Mouse (Mus musculus): ENCODE measurements at regions not wholly inside any gene's neighbourhood (a gene's known extent, or its start where the extent isn't known, plus 50 kb on each side); places are given as distances from the start of the nearest gene placed in this dataset. TPM values are rescaled to one million over a fixed set of nuclear protein-coding genes. Genes with fewer than 3 reads are reported as not detected.

- H3K36me3 ChIP-seq, result no peaks in the 10 kb centered on the region
- under 1% methylated on average over 31 of the region's 35 CpGs for WGBS
- H3K4me2 ChIP-seq, result peak overlapping the region; percentile 64
- H3K4me3 ChIP-seq (replicated peaks), result peak overlapping the region; percentile 41
- no peaks in the 10 kb centered on the region for H3K9me3 ChIP-seq
- no peak overlapping the region for H3K27ac ChIP-seq
- 0 out of 2 replicates have a peak, but pooled peaks cover 9% of the 10 kb centered on the region for H3K4me1 ChIP-seq
- ATAC-seq (ENCODE audit: insufficient read depth, low FRiP score, low read depth), result peak; percentile 43; the same call in 1 of the 2 replicates
- H3K9ac ChIP-seq, result 0 out of 2 replicates have a peak overlapping the region, but pooled peaks have one; percentile 13
- H3K27me3 ChIP-seq (replicated peaks), result peaks cover 35% of the 10 kb centered on the region
Measured at GRCm38 (mm10) chr2:180385967-180386688, 51.6 kb upstream of the Gata5 start.

DNA sequence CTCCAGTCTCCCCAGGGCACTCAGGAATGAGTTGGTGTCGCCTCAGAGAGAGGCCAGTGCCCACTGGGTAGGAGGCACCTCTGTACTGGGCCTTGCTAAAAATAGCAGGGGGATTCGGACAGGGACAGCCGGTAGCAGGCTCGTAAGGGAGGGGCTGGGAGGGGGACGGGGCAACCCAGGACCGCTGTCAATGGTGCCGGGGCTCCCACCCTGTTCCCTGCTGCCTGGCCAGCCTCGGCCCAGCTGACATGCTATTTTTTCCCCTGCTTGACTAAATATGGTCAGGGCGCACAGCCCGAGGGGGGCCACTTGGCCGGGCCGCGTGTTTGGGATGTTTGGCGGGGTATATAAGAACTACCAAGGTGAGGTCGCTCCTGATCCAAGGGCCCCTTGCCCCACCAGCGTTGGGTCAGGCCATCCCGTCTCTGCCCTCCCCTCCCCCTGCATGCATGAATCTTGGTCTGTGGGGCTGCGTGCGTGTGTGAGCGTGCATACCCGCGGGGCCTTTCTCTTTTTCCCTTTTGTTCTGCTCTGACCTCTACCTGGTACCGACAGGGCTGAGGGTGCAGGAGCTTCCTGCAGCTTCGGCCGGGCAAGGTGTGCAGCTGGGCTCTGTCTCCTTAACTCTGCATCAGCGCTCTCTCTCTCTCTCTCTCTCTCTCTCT is 50.9 kb upstream of the Gata5 start:
- Histone ChIP-seq H3K36me3 (no peaks in the 10 kb centered on the region), H3K9ac (no peak overlapping the region), H3K4me1 (0 out of 2 replicates have a peak, but pooled peaks cover 9% of the 10 kb centered on the region), H3K27me3 (replicated peaks) (peaks cover 35% of the 10 kb centered on the region), H3K4me2 (peak overlapping the region; percentile 64), H3K27ac (peak overlapping the region; percentile 65; the same call in 1 of the 2 replicates), H3K9me3 (no peaks in the 10 kb centered on the region), H3K4me3 (replicated peaks) (peak overlapping the region; percentile 41)
- WGBS, result 2% methylated on average over 26 of the region's 26 CpGs
- peak; percentile 54 for ATAC-seq (ENCODE audit: insufficient read depth, low FRiP score, low read depth)

Small RNAs in the stretch of these regions (microRNA-seq; reads per million reads assigned to microRNA genes)
- gene Mir133a-2 (not detected), gene Mir1a-1 (not detected)
